In the genomic region with DNA sequence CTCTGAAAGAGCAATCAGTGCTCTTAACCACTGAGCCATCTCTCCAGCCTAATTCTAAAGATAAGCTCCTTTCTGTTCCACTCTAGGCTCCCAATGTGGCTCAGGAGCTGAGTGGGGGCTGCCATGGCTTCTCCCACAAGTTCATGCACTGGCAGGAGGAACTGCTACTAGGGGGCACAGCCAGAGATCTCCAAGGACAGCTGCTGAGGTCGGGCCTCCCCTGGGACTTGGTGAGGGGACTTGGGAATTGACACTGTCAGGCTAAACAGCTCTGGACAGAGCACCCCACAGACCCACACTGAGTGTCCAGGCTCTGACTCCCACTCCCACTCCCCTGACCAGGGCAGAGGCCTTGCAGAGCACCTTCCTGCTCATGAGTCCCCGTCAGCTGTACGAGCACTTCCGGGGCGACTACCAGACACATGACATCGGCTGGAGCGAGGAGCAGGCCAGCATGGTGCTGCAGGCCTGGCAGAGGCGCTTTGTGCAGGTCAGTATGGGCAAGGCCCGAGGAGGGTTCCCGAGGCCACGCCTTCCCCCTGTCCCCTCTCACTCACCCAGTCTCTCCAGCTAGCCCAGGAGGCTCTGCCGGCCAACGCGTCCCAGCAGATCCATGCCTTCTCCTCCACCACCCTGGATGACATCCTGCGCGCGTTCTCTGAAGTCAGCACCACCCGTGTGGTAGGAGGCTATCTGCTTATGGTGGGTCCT, we compare ENCODE assay signal across 30 mouse cellular contexts. TPM values are rescaled to one million over a fixed set of nuclear protein-coding genes. Genes with fewer than 3 reads are reported as not detected.
"Had no signal": no experiment of that assay in that cellular context is flagged by ENCODE, and none has a peak within 500 bp of the region (broad histone marks: within the 10 kb centered on the region; RNA-seq: fewer than 3 reads in every experiment).

No protein-coding gene starts in this region.

- ATAC-seq: liver, embryonic 12.5 days; midbrain, embryonic 15.5 days had no signal

- DNase-seq: kidney, postnatal 25 days; layer of hippocampus, adult 9-11 months; liver; lung, adult 18-20 months; lung, postnatal 10 days; lung, postnatal 4 days; retina, postnatal 1 day; right cerebral cortex, postnatal 25 days; spleen, adult 18-20 months; thymus, adult 2 months; thymus, postnatal 14 days; thymus, postnatal 4 days had no signal

- H3K9ac ChIP-seq: limb, embryonic 13.5 days; liver, embryonic 12.5 days; liver, embryonic 15.5 days; lung, embryonic 15.5 days; midbrain, embryonic 12.5 days; midbrain, embryonic 15.5 days; neural tube, embryonic 13.5 days; stomach, embryonic 15.5 days had no signal

- H3K36me3 ChIP-seq: liver, embryonic 12.5 days; liver, embryonic 15.5 days had no signal

- H3K9me3 ChIP-seq: limb, embryonic 10.5 days; limb, embryonic 13.5 days; liver, embryonic 12.5 days; liver, embryonic 15.5 days; lung, embryonic 15.5 days; midbrain, embryonic 12.5 days; midbrain, embryonic 15.5 days; neural tube, embryonic 13.5 days; stomach, embryonic 15.5 days had no signal

- H3K27me3 ChIP-seq: limb, embryonic 13.5 days; liver, embryonic 15.5 days; lung, embryonic 15.5 days; midbrain, embryonic 15.5 days; neural tube, embryonic 13.5 days; stomach, embryonic 15.5 days had no signal

- H3K4me2 ChIP-seq: limb, embryonic 13.5 days; liver, embryonic 12.5 days; liver, embryonic 15.5 days; lung, embryonic 15.5 days; midbrain, embryonic 12.5 days; midbrain, embryonic 15.5 days; neural tube, embryonic 13.5 days; stomach, embryonic 15.5 days had no signal

- H3K4me3 ChIP-seq: layer of hippocampus, adult 2 months; limb, embryonic 10.5 days; limb, embryonic 13.5 days; liver, embryonic 12.5 days; liver, embryonic 15.5 days; lung, embryonic 15.5 days; midbrain, embryonic 12.5 days; midbrain, embryonic 15.5 days; myocyte; neural tube, embryonic 13.5 days; stomach, embryonic 15.5 days had no signal

- H3K27ac ChIP-seq: kidney, postnatal 0 days; layer of hippocampus, adult 2 months; limb, embryonic 10.5 days; limb, embryonic 13.5 days; liver, embryonic 12.5 days; liver, embryonic 15.5 days; lung, embryonic 15.5 days; midbrain, embryonic 12.5 days; midbrain, embryonic 15.5 days; neural tube, embryonic 13.5 days; stomach, embryonic 15.5 days had no signal

- H3K4me1 ChIP-seq: limb, embryonic 10.5 days; liver, embryonic 12.5 days; liver, embryonic 15.5 days; midbrain, embryonic 12.5 days; neural tube, embryonic 13.5 days; stomach, embryonic 15.5 days had no signal

RNA-seq across cellular contexts. Expression of gene Ptch2, which starts 12.1 kb away (rescaled TPM):
- total RNA-seq: megakaryocyte-erythroid progenitor cell, adult 5-6 weeks; monocyte, adult 5-6 weeks had no signal

RNA-seq across cellular contexts. Expression of gene Tctex1d4, which starts 18.6 kb away (rescaled TPM):
- total RNA-seq: left cerebral cortex, postnatal 25 days; megakaryocyte progenitor cell, adult 5-6 weeks; megakaryocyte-erythroid progenitor cell, adult 5-6 weeks; monocyte, adult 5-6 weeks; neutrophil, adult 5-6 weeks had no signal
- polyA plus RNA-seq: kidney, embryonic 14.5 days; limb, embryonic 10.5 days; limb, embryonic 13.5 days; liver, embryonic 12.5 days; midbrain, embryonic 12.5 days; midbrain, embryonic 15.5 days; neural tube, embryonic 13.5 days had no signal
